In genomic region chr5:137631171-137631570, GRCm38 (mm10) we compare ENCODE assay signal across 8 mouse cellular contexts. TPM values are rescaled to one million over a fixed set of nuclear protein-coding genes. Genes with fewer than 3 reads are reported as not detected.
DNase-seq lines count a peak whose midpoint lies in the region; ATAC-seq lines count a peak whose summit lies in the region.

No protein-coding gene starts in this region.

- DNase-seq in right cerebral cortex, adult 18-20 months = peak; percentile 37
- no peak for DNase-seq in right cerebral cortex, postnatal 4 days
- DNase-seq in heart, adult 18-20 months = peak; percentile 54 to 81
- peak; percentile 67 for DNase-seq in lung, postnatal 10 days
- DNase-seq in spleen, adult 18-20 months = peak; percentile 67 to 77
- no peak for DNase-seq in cerebellum, postnatal 36 days
- no peak for DNase-seq in embryo, embryonic 10.5 days (ENCODE audit: low spot score)

- peaks cover 38% of the 10 kb centered on the region for H3K4me1 ChIP-seq in kidney, embryonic 14.5 days (ENCODE audit: control insufficient read depth, insufficient read depth, low read length)

- H3K36me3 ChIP-seq in kidney, embryonic 14.5 days (ENCODE audit: control insufficient read depth, insufficient read depth, low read length) = peaks cover 27% of the 10 kb centered on the region

- WGBS in kidney, embryonic 14.5 days = 36% methylated on average over 9 of the region's 9 CpGs

- ATAC-seq in kidney, embryonic 14.5 days (ENCODE audit: low FRiP score, low TSS enrichment) = no peak

- H3K4me3 ChIP-seq in kidney, embryonic 14.5 days (ENCODE audit: low read length) = peak overlapping the region; percentile 69; the same call in 1 of the 2 replicates

- peak overlapping the region; percentile 68 for H3K4me2 ChIP-seq in kidney, embryonic 14.5 days (replicated peaks; ENCODE audit: low read depth, low read length)

- H3K27me3 ChIP-seq in kidney, embryonic 14.5 days (ENCODE audit: control insufficient read depth, insufficient read depth, low read length) = no peaks in the 10 kb centered on the region

- peak overlapping the region; percentile 75; the same call in 1 of the 2 replicates for H3K9ac ChIP-seq in kidney, embryonic 14.5 days (ENCODE audit: low read depth, low read length)

- peak overlapping the region; percentile 93 for H3K27ac ChIP-seq in kidney, embryonic 14.5 days (ENCODE audit: low read depth, low read length)

- no peaks in the 10 kb centered on the region for H3K9me3 ChIP-seq in kidney, embryonic 14.5 days (ENCODE audit: control insufficient read depth, low read length)

RNA-seq across cellular contexts. Expression of gene Gm20605, which starts 2.2 kb away (rescaled TPM):
- total RNA-seq in heart, adult 18-20 months (2021) = 1 to 10 TPM; 2.9 to 4.2 TPM
- 5.7 and 12.5 TPM in 2 replicates for polyA plus RNA-seq in kidney, embryonic 14.5 days (2014; fragmentation: Nextera tagmentation; extraction: Ambion mirVana)

RNA-seq across cellular contexts. Expression of gene Lrch4, which starts 2.2 kb away (rescaled TPM):
- total RNA-seq in heart, adult 18-20 months (2021) = 10 to 100 TPM; 17.5 to 19.1 TPM
- 37.6 and 43.2 TPM in 2 replicates for polyA plus RNA-seq in kidney, embryonic 14.5 days (2014; fragmentation: Nextera tagmentation; extraction: Ambion mirVana)

RNA-seq across cellular contexts. Expression of gene Fbxo24, which starts 2.4 kb away (rescaled TPM):
- under 1 TPM; 0.32 to 0.44 TPM for total RNA-seq in heart, adult 18-20 months (2021)
- not detected in 2 replicates for polyA plus RNA-seq in kidney, embryonic 14.5 days (2014; fragmentation: Nextera tagmentation; extraction: Ambion mirVana)

RNA-seq across cellular contexts. Expression of gene Sap25, which starts 10.0 kb away (rescaled TPM):
- total RNA-seq in heart, adult 18-20 months (2021) = 1 to 10 TPM; 2.2 to 2.6 TPM
- 9.3 and 10.1 TPM in 2 replicates for polyA plus RNA-seq in kidney, embryonic 14.5 days (2014; fragmentation: Nextera tagmentation; extraction: Ambion mirVana)

RNA-seq across cellular contexts. Expression of gene Irs3, which starts 14.3 kb away (rescaled TPM):
- 1 to 10 TPM in 1 of 2 experiments, under 1 TPM in 1; 0.87 to 1.5 TPM for total RNA-seq in heart, adult 18-20 months (2021)
- 0.43 and 0.84 TPM in 2 replicates for polyA plus RNA-seq in kidney, embryonic 14.5 days (2014; fragmentation: Nextera tagmentation; extraction: Ambion mirVana)

Comparison
In these comparisons a context has a peak if more than half of its experiments do, and no peak if none do; other contexts are left out.
1. DNase-seq: peak in right cerebral cortex, adult 18-20 months (single experiment), heart, adult 18-20 months (2 of 2), lung, postnatal 10 days (single experiment) and spleen, adult 18-20 months (2 of 2); none in right cerebral cortex, postnatal 4 days (single experiment), cerebellum, postnatal 36 days (0 of 2) and embryo, embryonic 10.5 days (single experiment).